Mouse (Mus musculus): Measurements from ENCODE around the gene Ercc6. TPM values are rescaled to one million over a fixed set of nuclear protein-coding genes. Genes with fewer than 3 reads are reported as not detected.

The Ercc6 gene
- total and polyA plus RNA-seq, 3 experiments: 1.7 to 31.5 (median 18.8) TPM

GRCm38 (mm10) chr14:32532381-32533147, 19.2 kb downstream of the Ercc6 start:
- Histone ChIP-seq H3K36me3 (replicated peaks) (peaks cover 82% of the 10 kb centered on the region), H3K4me1 (ENCODE audit: insufficient read depth, low read depth, low read length) (peaks cover 11% of the 10 kb centered on the region), H3K27me3 (ENCODE audit: insufficient read depth, low read length) (no peaks in the 10 kb centered on the region), H3K9me3 (replicated peaks) (no peaks in the 10 kb centered on the region), H3K4me3 (ENCODE audit: low read depth, low read length) (no peak overlapping the region)
- ATAC-seq (ENCODE audit: extremely low read depth, insufficient number of reproducible peaks, low FRiP score, poor library complexity, severe bottlenecking) (no peak), DNase-seq (ENCODE audit: low spot score) (no peak)
- TF ChIP-seq GATA1 (IDR thresholded peaks at IDR 0.05; ENCODE audit: borderline replicate concordance, low read length): no peak
- no peak for TF ChIP-seq POLR2AphosphoS5 (IDR thresholded peaks at IDR 0.05; ENCODE audit: insufficient replicate concordance, low read depth, low read length)
- no peak for TF ChIP-seq TAL1 (conservative IDR thresholded peaks at IDR 0.05; ENCODE audit: low read depth, low read length)
- TF ChIP-seq CTCF (IDR thresholded peaks at IDR 0.05; ENCODE audit: low read depth, low read length): no peak
- no peak for TF ChIP-seq GATA2 (IDR thresholded peaks at IDR 0.05; ENCODE audit: borderline replicate concordance, low read depth, low read length)

- ATAC-seq (ENCODE audit: extremely low read depth, insufficient number of reproducible peaks, low FRiP score, poor library complexity, severe bottlenecking) (no peak), DNase-seq (ENCODE audit: low spot score) (no peak)
- Histone ChIP-seq H3K36me3 (replicated peaks) (peaks cover 85% of the 10 kb centered on the region), H3K27me3 (ENCODE audit: insufficient read depth, low read length) (no peaks in the 10 kb centered on the region), H3K9me3 (replicated peaks) (no peaks in the 10 kb centered on the region), H3K4me3 (ENCODE audit: low read depth, low read length) (no peak overlapping the region), H3K4me1 (ENCODE audit: insufficient read depth, low read depth, low read length) (peaks cover 11% of the 10 kb centered on the region)
- TF ChIP-seq POLR2AphosphoS5 (IDR thresholded peaks at IDR 0.05; ENCODE audit: insufficient replicate concordance, low read depth, low read length): no peak
- TF ChIP-seq GATA2 (IDR thresholded peaks at IDR 0.05; ENCODE audit: borderline replicate concordance, low read depth, low read length): no peak
- TF ChIP-seq TAL1 (conservative IDR thresholded peaks at IDR 0.05; ENCODE audit: low read depth, low read length): no peak
- no peak for TF ChIP-seq CTCF (IDR thresholded peaks at IDR 0.05; ENCODE audit: low read depth, low read length)
- no peak for TF ChIP-seq GATA1 (IDR thresholded peaks at IDR 0.05; ENCODE audit: borderline replicate concordance, low read length)
Observed at GRCm38 (mm10) chr14:32533148-32533520, 19.8 kb downstream of the Ercc6 start.

- Histone ChIP-seq H3K36me3 (replicated peaks) (peaks cover 86% of the 10 kb centered on the region), H3K4me3 (ENCODE audit: low read depth, low read length) (no peak overlapping the region), H3K9me3 (replicated peaks) (no peaks in the 10 kb centered on the region), H3K27me3 (ENCODE audit: insufficient read depth, low read length) (no peaks in the 10 kb centered on the region), H3K4me1 (ENCODE audit: insufficient read depth, low read depth, low read length) (peaks cover 11% of the 10 kb centered on the region)
- no peak for ATAC-seq (ENCODE audit: extremely low read depth, insufficient number of reproducible peaks, low FRiP score, poor library complexity, severe bottlenecking)
- TF ChIP-seq GATA1 (IDR thresholded peaks at IDR 0.05; ENCODE audit: borderline replicate concordance, low read length) (no peak), CTCF (IDR thresholded peaks at IDR 0.05; ENCODE audit: low read depth, low read length) (no peak), POLR2AphosphoS5 (IDR thresholded peaks at IDR 0.05; ENCODE audit: insufficient replicate concordance, low read depth, low read length) (no peak), GATA2 (IDR thresholded peaks at IDR 0.05; ENCODE audit: borderline replicate concordance, low read depth, low read length) (no peak), TAL1 (conservative IDR thresholded peaks at IDR 0.05; ENCODE audit: low read depth, low read length) (no peak)
- no peak for DNase-seq (ENCODE audit: low spot score)
Observed at GRCm38 (mm10) chr14:32533656-32534055, 20.3 kb downstream of the Ercc6 start.

GRCm38 (mm10) chr14:32534137-32534536, 20.8 kb downstream of the Ercc6 start:
- H3K36me3 ChIP-seq (replicated peaks): peaks cover 86% of the 10 kb centered on the region
- ATAC-seq (ENCODE audit: extremely low read depth, insufficient number of reproducible peaks, low FRiP score, poor library complexity, severe bottlenecking): no peak

GRCm38 (mm10) chr14:32536763-32537162, 23.4 kb downstream of the Ercc6 start:
- Histone ChIP-seq H3K4me3 (ENCODE audit: low read depth, low read length) (no peak overlapping the region), H3K36me3 (replicated peaks) (peaks cover 88% of the 10 kb centered on the region), H3K4me1 (ENCODE audit: insufficient read depth, low read depth, low read length) (peaks cover 4% of the 10 kb centered on the region; the same call in 1 of the 2 replicates), H3K9me3 (replicated peaks) (no peaks in the 10 kb centered on the region), H3K27me3 (ENCODE audit: insufficient read depth, low read length) (no peaks in the 10 kb centered on the region)
- DNase-seq (ENCODE audit: low spot score): no peak
- TF ChIP-seq CTCF (IDR thresholded peaks at IDR 0.05; ENCODE audit: low read depth, low read length) (no peak), TAL1 (conservative IDR thresholded peaks at IDR 0.05; ENCODE audit: low read depth, low read length) (no peak), GATA2 (IDR thresholded peaks at IDR 0.05; ENCODE audit: borderline replicate concordance, low read depth, low read length) (no peak), GATA1 (IDR thresholded peaks at IDR 0.05; ENCODE audit: borderline replicate concordance, low read length) (no peak), POLR2AphosphoS5 (IDR thresholded peaks at IDR 0.05; ENCODE audit: insufficient replicate concordance, low read depth, low read length) (no peak)
- ATAC-seq (ENCODE audit: extremely low read depth, insufficient number of reproducible peaks, low FRiP score, poor library complexity, severe bottlenecking): no peak

More at GRCm38 (mm10) chr14:32534137-32534536, 20.8 kb downstream of the Ercc6 start:
- peak; percentile 16 for DNase-seq (ENCODE audit: low spot score)
- Histone ChIP-seq H3K4me1 (ENCODE audit: insufficient read depth, low read depth, low read length) (peaks cover 8% of the 10 kb centered on the region), H3K27me3 (ENCODE audit: insufficient read depth, low read length) (no peaks in the 10 kb centered on the region), H3K4me3 (ENCODE audit: low read depth, low read length) (no peak overlapping the region), H3K9me3 (replicated peaks) (no peaks in the 10 kb centered on the region)
- TF ChIP-seq CTCF (IDR thresholded peaks at IDR 0.05; ENCODE audit: low read depth, low read length) (peak; percentile 60), POLR2AphosphoS5 (IDR thresholded peaks at IDR 0.05; ENCODE audit: insufficient replicate concordance, low read depth, low read length) (no peak)

- Histone ChIP-seq H3K36me3 (replicated peaks) (peaks cover 89% of the 10 kb centered on the region), H3K27me3 (ENCODE audit: insufficient read depth, low read length) (no peaks in the 10 kb centered on the region), H3K9me3 (replicated peaks) (no peaks in the 10 kb centered on the region), H3K4me1 (ENCODE audit: insufficient read depth, low read depth, low read length) (peaks cover 4% of the 10 kb centered on the region; the same call in 1 of the 2 replicates), H3K4me3 (ENCODE audit: low read depth, low read length) (no peak overlapping the region)
- no peak for ATAC-seq (ENCODE audit: extremely low read depth, insufficient number of reproducible peaks, low FRiP score, poor library complexity, severe bottlenecking)
- TF ChIP-seq GATA2 (IDR thresholded peaks at IDR 0.05; ENCODE audit: borderline replicate concordance, low read depth, low read length) (no peak), CTCF (IDR thresholded peaks at IDR 0.05; ENCODE audit: low read depth, low read length) (no peak), POLR2AphosphoS5 (IDR thresholded peaks at IDR 0.05; ENCODE audit: insufficient replicate concordance, low read depth, low read length) (no peak)
- no peak for DNase-seq (ENCODE audit: low spot score)
Observed at GRCm38 (mm10) chr14:32538115-32538514, 24.8 kb downstream of the Ercc6 start.

All from G1E (cell line).